Mouse (Mus musculus) ZHBTc4 (cell line): Measurements from ENCODE around the gene Eif4g3.

ENCODE experiments used
- DNase-seq: peaks from one replicate; pipeline ENCODE4 v3.0.0-alpha.2; 2011; ENCODE audit warnings: low read depth, low spot score

Gene Eif4g3

GRCm38 (mm10) chr4:137989426-137989825 is 3.4 kb upstream of the Eif4g3 start:
- DNase-seq, result no peak

DNA sequence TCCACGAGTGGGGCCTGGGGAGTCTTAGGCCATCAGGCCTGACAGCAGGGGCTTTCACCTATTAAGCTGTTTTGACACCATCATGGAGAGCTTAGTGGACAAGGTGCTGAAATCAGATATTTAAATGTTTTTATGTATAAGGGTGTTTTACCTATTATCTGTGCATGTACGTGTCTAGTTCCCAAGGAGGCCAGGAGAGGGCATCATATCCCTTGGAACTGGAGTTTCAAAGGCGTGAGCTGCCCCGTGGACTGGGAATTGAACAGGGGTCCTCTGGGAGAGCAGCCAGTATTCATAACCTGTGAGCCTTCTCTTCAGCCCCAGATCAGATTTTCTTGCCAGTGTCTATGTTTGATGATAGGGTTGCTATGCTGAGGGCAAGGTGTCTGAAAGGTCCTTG is 2.4 kb upstream of the Eif4g3 start:
- peak; percentile 34 for DNase-seq

DNA sequence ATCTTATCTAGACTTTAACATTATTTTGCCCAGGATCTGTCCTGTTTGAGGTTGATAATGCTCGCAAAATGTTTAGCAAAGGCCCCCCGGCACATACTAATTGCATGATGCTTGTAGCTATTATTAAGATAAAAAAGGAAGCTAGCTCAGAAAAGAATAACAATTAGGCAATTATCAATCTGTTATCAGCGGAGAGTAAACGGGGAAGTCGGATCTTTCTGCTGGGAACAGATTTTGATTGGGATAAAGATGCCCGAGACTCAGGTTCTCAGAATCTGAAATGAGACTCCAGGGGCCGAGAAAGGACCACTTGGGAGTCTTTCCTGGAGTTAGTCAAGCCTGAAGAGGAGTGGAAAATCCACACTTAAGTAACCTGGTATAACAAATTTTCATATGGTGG is 1.6 kb upstream of the Eif4g3 start:
- no peak for DNase-seq

GRCm38 (mm10) chr4:137993291-137993758 is 503 bp downstream of the Eif4g3 start:
- peak; percentile 86 for DNase-seq

DNA sequence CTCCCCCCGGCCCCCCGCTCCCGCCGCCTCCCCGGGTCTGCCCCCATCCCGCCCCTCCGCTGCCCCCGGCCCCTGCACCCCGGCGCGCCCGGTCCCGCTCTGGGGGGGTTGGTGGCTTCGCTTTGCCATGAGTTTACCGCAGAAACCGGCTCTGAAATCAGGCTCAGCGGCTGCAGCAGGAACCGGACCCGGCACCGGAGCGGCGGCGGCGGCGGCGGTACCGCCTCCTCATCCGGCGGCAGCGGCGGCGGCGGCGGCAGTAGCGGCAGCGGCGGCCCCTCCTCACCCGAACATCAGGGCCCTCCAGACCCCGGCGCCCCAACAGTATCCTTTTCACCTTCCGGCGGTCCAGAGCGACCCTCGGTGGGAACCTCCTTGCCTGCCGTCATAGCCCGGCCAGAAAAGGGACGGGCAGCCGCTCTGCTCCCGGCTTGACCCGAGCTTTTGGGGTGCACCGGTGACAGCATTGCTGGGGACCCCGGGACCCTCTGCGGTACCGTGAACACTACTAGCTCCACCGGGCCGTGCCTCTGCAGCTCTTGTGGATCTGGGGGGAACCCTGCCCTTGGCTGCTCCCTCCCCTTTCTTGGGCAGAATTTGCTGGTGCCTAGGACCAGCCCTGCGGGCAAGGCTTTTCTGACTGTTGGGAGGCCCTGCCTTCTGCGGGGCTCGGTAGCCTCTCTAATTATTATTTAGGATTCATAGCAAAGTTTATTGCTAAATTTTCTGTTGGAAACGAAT is 1.2 kb downstream of the Eif4g3 start:
- peak; percentile 40 for DNase-seq

DNA sequence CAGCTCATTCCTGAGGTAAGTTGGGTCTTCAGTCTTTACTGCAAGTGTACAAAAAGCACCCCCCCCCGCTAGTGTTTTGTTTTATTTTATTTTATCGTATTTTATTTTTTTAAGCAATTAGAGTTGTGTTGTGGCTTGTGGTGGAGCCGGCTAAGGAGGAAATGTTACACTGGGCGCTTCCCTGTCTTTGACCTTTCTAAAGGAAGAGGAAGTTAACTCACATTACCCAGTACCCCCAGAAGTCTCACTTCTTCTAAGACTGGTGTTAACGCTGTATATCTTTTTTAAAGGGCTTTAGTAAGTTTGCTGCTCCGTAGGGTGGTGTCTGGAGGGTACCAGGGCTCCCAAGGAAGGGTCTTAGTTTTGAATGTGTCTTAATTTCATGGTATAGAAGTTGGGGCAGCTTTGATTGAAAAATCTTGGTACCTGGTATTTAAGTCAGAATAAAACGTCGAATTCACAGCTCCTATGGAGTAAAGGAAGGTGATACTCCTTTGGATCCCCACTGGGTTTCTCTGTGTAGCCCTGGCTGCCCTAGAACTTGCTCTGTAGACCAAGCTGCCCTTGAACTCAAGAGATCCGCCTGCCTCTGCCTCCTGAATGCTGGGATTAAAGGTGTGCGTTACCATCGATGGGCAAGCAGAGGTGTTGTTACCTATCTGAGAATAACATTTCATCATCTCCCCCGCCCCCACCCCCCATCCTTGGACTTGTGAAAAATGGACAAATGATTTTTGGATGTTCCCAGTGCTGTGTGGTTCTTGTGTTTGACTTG is 1.9 kb downstream of the Eif4g3 start:
- no peak for DNase-seq

GRCm38 (mm10) chr4:137995399-137995798 is 2.6 kb downstream of the Eif4g3 start:
- no peak for DNase-seq

DNA sequence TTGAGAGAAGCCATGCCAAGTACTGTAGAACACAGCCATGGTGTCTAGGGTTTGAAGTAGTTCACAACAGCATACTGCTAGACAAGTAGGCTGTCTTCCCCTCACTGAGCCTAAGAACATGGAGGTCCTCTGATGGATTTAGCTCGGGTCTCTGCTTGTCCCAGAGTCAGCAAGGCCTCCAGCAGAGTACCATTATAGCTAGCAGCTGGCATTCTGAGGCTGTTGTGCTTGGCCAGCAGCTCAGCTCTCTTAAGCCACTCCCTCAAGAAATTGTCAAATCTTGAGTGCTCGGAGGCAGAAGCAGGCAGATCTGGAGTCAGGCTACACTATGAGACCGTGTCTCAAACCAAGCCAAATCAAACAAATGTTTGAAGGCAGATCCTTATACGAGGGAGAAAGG is 5.4 kb downstream of the Eif4g3 start:
- DNase-seq, result no peak

DNA sequence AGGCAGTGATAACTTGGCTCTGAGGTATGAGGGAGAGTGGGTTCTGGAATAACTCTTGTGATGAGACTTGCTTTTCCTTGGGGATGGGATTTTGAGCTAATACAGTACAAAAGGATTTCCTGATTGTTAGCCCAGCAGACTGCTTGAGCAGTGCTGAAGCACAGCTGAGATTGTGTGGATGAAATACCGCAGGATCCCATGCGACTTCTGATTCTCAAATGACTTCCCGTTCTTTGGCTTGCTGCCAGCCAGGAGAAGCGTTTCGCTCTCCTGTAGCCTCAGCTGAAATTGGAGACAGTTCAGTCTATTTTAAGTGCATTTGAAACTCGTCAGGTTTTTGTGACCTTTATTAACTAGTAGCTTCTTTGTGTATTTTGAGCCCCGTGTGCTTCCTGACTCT is 7.9 kb downstream of the Eif4g3 start:
- peak; percentile 30 for DNase-seq

- no peak for DNase-seq
These were observed 11.2 kb downstream of the Eif4g3 start for GRCm38 (mm10) chr4:138003909-138004610.

GRCm38 (mm10) chr4:138005781-138006180 is 13.0 kb downstream of the Eif4g3 start:
- DNase-seq, result peak; percentile 91

DNA sequence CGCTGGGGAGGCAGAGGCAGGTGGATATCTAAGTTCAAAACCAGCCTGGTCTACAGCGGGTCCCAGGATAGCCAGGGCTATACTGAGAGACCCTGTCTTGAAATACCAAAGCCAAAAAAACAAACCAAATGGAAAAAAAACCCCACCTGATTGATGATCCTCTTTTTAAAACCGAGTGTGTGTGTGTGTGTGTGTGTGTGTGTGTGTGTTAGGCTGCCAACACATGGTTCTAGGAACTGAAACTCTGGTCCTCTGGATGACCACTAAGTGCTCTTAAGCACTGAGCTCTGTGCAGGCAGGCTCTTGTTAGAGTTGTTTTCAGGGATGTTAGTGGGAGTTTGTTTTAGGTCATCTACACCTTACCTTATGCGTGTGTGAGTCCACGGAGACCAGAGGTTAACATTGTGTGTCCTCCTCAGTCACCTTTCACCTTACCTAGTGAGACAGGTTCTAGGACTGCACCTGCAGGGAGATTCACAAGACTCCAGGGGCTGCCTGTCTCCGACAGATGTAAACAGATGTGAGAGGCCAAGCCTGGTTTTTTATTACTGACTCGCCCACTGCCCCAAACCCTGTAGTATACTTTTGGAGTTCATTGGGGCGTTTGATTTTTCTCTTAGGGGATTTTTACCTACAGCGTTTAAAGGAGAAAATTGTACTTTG is 14.3 kb downstream of the Eif4g3 start:
- DNase-seq, result no peak

- DNase-seq, result no peak
These were observed 15.8 kb downstream of the Eif4g3 start for GRCm38 (mm10) chr4:138008646-138009045.

- no peak for DNase-seq
These were observed 17.1 kb downstream of the Eif4g3 start for GRCm38 (mm10) chr4:138009786-138010502.

DNA sequence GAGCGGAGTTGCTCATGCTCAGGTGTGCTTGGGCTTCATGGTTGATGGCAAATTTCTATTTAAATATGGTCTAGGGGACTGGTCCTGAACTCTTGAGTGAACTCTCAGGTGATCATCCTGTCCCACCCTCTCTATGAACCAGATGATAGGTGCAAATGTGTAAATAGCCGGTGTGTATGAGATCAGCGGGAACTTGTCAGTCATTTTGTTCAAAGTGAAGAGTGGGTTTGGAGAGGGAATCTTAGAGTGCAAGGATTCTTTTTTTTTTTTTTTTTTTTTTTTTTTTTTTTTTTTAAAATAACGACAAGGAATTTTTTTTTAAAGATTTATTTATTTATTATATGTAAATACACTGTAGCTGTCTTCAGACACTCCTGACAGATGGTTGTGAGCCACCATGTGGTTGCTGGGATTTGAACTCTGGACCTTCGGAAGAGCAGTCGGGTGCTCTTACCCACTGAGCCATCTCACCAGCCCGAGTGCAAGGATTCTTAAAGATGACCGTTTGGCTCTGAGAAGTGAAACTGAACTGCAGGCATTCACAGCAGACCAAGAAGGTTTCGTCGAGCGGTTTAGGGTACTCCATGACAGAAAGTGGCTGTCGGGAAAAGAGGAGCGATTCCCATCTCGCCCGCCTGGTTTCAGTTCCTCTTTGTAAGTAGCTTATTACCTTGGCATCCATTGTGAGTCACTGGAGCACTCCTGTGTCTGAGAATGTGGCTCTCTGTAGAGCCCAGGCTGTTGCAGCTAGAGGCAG is 21.1 kb downstream of the Eif4g3 start:
- peak; percentile 28 for DNase-seq

DNA sequence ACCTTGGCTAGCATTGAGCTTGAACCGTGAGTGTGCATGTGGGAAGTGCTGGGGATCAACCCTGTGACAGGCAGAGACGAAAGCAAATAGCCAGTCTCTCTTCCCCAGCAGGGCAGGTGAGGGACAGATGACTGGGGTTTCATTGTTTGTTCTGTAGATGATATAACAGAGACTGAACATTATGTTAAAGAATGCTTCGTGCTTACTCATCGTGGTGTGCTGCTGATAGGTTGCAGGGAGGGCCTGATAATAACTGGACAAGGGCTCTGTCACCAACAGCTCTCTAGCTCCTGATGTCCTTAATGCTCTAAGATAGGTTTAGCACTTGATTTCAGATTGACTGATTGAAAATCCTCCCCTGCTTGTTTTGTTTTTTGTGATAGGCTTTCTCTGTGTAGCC is 23.1 kb downstream of the Eif4g3 start:
- no peak for DNase-seq

GRCm38 (mm10) chr4:138017085-138017637 is 24.3 kb downstream of the Eif4g3 start:
- no peak for DNase-seq

- no peak for DNase-seq
These were observed 25.2 kb downstream of the Eif4g3 start for GRCm38 (mm10) chr4:138018011-138018410.

DNA sequence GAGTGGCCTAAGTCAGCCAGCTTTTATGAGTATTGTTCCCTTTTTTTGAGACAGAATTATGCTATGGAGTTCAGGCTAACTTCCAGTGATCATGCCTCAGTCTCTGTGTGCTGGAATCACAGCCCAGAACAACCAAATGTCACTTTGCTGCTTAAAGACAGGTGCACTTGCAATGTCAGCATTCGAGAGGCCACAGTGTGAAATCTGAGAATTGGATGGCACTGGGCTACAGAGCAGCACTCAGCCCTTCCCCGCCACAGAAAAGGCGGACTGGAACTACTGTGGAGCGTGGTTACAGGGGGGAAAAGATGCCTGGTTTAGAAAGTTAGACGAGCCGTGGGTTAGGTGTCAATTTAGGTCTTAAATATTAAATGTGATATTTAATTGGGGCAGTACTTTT is 27.4 kb downstream of the Eif4g3 start:
- no peak for DNase-seq

DNA sequence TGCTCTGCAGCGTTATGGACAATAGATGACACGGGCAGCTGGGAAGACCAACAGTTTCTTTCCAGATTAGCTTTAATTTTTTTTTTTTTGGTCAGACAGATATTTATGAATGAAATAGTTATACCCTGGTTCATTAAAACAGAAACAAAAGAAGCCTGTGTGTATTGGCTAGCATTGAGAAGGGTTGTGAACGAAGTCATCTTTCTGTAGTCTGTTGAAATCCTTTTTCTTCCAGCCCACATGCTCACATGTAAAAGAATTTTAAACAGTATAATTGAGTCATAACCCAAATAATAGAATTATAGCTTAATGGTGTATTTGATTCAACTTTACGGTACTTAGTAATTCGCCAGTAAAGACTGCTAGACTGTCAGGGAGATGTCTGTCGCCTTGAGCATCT is 28.8 kb downstream of the Eif4g3 start:
- DNase-seq, result no peak
